Mouse (Mus musculus): ENCODE results near the gene Manbal.
"Not testable (repeated sequence)": the region's sequence is repeated elsewhere in the genome, so short reads cannot be mapped to it uniquely, and the experiment has no call there.

Manbal gene

DNA sequence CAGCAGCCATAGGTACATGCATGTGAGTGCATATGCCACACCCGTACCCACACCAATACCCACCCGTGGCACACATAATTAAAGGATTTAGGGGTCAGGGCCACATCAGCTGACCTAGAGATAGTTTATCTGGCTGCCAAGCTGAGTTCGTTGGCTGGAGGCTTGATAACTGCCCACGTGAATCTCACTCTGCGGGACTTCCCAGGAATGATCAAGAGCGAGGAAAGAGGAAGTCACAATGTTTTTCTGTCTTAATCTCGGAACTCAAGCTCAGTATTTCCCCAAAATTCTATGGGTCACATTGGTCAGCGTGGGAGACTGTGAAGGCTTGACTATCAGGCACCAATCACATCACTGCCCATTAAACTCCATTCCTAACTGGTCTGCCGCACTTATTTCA, 632 bp upstream of the Manbal start:
- no peak for DNase-seq (ENCODE audit: extremely low spot score, low spot score)

DNA sequence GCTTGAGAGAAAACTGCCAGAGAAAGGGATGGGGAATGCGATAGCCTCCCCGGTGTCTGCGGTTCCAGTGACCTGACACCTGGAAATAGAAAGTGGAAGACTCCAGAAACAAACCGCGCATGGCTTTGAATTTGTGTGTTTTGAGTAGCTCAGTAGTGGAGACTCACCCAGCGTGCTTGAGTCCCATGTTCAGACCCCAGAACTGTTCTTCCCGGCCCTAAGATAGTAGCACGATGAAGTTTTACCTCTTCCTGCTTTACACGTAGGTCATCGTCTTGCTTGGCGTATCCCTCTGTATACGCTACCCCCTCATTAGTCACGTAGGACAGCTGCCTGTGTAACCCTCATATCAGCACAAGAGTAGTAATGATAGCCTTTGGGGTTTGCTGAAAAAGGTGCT, 597 bp downstream of the Manbal start:
- no peak for DNase-seq (ENCODE audit: extremely low spot score, low spot score)

DNA sequence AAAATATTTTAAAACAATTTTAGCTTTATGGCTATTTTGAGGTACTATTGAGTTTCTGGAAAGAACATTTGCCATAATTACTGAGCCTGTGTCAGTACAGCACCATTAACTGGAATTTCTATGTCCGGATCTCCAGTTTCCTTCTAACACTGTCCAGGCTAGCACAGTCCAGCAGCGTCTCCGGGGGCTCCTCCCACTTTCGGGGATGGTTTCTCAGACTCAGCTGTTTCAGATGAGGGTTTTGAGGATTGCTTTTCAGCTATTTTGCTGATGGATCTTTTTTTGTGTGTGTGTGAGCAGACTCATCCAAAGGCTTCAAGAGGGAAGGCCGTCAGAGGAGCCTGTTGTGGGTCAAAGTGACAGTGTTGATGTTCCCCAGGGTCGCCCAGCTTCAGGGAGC, 4.3 kb downstream of the Manbal start:
- DNase-seq (ENCODE audit: extremely low spot score, low spot score) = no peak

DNA sequence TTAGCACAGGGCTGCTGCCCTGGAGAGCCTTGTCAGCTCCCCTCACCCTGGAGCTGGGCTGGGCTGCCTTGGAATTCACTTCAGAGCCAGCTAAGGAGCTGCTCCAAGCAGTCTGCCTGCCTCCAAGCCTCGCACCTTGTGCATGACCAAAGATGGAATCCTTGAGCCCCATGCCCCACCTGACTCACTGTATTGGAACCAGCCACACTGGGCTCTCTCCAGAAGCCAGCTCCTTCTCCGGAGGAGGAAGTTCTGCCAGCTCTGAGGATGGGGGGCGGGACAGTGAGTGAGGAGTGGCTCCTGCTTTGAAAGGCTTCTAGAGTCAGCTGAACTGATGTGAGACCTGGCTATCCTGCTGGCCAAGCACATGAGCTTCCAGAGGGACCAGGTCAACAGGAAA, 6.3 kb downstream of the Manbal start:
- no peak for DNase-seq (ENCODE audit: extremely low spot score, low spot score)

DNA sequence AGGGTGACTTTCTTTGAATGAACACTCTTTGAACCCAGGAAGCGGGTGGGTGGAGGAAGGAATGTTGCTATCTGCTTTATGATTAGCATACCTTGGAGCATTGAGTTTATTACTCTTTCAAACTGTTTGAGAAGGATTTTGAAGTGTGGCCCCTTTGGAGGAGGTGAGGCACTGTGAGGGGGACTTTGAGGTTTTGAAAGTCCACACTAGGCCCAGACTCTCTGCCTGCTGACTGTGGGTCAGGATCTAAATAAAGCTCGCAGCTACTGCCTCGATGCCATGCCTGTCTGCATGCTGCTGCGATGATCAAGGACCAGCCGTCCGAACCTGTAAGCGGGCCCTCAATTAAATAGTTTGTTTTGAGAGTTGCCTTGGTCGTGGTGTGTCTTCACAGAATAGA, 7.7 kb downstream of the Manbal start:
- DNase-seq (ENCODE audit: extremely low spot score, low spot score) = no peak

DNA sequence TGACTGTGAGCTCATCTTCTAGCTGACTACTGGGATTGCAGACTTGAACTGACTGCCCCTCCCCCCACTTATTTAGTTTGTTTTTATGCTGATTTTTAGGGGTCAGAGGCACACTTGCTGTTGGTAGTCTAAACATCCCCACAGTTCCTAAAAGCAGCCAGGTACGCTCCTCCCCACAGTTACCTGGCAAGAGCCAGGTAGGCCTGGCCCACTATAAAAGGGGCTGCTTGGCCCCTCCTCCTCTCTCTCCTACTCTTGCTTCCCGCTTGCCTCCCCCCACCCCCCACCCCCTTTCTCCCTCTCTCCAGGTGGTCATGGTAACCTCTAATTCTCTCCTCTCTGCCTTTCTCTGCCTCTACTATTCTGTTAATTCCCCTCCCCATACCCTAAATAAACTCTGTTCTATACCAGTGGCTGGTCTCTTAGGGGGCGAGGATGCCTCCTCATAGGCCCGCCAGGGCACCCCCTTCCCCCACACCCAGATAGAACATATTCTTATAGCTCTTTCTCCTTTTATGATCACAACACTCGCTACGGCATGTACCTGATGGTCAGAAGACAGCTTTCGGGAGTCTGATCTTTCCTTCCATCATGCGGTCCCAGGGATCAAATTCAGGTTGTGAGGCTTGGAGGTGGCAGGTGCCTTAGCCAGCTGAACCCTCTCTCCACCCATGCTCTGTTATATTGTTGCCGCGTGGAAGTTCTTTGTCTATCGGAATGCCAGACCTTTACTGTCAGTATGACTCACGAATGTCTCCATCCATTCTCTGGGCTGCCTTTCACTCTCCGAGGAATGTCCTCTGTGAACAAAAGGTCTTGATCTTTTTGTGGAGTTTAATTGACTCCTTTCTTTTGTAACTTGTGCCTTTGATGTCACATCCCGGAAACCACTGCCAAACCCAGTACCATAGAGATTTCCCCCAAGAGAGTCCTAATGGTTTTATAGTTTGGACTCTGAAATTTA, 8.7 kb downstream of the Manbal start:
- DNase-seq (ENCODE audit: extremely low spot score, low spot score) = peak; percentile 25

DNA sequence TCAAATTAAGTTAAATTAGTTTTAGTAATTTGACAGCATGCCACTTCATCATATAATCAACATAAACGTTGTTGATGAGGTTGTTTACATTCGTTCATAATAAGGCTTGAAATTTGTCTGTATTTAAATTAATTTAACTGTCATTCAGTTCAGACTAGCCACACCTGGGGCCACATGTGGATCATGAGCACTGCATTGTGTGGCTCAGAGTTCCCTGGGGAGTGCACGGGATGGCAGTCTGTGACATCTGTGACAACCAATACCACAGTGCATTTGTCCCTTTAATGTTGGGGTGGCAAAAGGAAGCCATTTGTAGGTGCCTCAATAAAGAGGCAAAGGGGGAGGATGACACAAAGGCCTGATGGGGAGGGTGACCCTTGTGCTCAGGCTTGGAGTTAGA, 9.6 kb downstream of the Manbal start:
- DNase-seq (ENCODE audit: extremely low spot score, low spot score) = no peak

DNA sequence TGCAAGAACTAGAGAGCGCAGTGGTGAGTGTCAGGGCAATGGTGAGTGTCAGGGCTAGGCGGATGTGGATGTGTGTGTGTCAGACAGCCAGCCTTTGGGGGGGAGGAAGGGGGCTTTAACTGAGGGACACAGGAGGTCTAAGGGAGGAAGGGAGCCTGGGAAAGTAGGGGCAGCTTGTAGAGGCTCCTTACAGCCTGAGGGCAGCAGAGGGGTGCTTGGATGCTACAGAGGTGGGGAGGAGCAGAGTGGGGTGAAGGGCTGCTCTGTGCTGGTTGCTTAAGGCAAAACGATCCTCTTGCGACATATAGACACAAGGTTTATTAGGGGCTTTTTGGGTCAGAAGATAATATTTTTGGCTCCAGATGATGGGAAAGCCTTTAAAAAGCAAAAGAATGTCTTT, 17.4 kb downstream of the Manbal start:
- DNase-seq (ENCODE audit: extremely low spot score, low spot score) = no peak

DNA sequence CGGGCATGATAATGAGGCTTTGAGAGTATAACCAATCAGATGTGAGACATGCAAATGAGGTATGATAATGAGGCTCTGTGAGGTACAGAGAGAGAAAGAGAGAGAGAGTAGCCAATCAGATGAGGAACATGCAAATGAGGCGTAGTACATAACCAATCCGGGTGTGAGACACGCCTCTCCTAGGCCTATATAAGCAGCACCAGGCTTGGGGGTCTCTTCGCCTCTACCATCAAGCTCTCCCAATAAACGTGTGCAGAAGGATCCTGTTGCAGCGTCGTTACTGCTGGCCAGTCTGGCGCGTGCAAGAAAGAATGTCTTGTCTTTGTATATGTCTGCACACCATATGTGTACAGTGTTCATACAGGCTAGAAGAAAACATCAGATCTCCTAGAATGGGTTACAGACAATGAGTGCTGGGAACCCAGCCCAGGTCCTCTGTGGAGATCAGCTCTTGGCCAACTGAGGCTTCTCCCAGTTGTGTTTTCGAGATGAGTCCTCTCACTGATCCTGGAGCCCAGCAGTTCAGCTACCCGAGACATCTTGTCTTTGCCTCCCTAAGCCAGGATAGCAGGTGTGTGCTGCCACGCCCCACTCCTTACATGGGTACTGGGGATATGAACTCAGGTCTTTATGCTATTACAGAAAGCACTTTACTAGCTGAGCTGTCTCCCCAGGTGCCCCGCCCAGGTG, 21.7 kb downstream of the Manbal start:
- not testable (repeated sequence) for DNase-seq (ENCODE audit: extremely low spot score, low spot score)

DNA sequence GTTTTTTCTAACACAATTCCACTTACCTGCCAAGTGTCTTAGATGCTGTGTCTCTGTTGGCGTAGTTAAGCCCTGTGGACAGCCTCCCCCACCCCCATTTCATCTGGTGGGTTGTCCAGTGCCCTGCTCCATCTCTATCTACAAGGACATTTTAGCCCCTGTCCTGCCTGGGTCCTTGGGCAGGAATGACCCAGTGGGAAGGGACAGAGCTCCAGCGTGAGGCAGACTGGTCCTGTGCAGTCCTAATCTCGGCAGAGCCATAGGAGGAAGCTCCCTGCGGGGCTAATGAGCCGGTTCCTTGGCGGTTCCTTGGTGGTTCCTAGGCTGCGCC, 22.2 kb downstream of the Manbal start:
- no peak for DNase-seq (ENCODE audit: extremely low spot score, low spot score)

DNA sequence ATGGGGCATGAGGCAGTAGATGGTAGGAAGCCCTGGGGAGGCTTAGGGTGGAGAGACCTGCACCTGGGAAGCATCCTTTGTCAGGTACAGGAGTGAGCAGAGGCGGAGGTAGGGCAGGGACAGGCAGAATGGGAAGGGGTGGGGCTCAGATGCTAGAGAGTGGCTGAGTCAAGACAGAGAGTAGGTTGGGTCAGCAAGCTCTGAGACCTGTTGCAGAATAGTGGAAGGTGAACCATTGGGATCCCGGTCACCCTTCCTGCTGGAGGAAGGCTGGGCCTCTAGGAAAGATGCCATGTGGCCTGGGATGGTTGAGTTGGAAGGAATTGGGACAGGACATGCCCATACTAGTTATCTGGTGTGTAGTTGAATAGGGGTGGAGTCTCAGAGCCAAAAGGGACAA, 24.9 kb downstream of the Manbal start:
- DNase-seq (ENCODE audit: extremely low spot score, low spot score) = no peak

DNA sequence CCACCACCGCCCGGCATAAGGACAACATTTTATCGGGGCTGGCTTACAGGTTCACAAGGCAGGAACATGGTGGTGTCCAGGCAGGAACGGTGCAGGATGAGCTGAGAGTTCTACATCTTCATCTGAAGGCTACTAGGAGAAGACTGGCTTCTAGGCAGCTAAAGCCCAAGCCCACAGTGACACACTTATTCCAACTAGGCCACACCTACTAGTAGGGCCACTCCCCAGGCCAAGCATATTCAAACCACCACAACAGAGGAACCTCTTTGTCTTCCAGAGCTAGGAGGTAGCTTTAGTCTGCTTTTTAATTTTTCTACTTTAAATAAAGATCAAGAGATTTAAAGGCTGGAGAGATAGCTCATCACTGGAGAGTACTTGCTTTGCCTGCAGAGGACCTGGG, 26.2 kb downstream of the Manbal start:
- DNase-seq (ENCODE audit: extremely low spot score, low spot score) = no peak

DNA sequence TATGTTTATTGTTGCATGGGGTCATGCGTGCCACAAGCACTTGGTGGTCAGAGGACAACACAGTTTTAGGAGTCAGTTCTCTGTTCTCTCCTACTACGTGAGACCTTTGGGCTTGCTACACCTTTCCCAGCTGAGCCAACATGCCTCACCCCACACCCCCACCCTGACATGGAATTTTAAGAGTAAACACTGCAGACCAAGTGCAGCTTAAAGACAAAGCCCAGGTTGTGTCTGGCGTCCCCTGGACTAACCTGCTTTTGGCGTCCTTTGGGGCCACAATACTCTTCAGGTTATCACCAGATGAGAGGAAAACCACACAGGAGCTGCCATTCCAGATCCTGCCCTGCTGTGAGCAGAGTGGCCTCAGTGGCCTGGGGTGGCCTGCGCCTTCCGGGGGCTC, 27.5 kb downstream of the Manbal start:
- no peak for DNase-seq (ENCODE audit: extremely low spot score, low spot score)

DNA sequence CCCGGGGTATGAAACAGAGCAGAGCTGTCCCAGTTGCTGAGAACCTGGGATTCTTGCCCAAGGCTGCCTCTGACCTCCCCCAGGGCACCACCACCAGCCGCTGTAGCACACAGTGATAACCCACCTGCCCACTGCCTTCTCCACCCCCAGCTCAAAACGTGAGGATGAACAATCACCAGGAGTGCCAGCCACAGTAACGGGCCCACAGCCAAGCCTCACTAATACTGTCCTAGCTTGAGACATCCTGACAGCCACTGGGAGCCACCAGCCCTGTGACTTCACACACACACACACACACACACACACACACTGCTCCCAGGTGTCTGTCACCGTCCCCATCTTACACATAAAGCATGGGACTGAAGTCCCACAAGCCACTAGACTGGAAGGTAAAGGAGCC, 28.0 kb downstream of the Manbal start:
- DNase-seq (ENCODE audit: extremely low spot score, low spot score) = no peak

DNA sequence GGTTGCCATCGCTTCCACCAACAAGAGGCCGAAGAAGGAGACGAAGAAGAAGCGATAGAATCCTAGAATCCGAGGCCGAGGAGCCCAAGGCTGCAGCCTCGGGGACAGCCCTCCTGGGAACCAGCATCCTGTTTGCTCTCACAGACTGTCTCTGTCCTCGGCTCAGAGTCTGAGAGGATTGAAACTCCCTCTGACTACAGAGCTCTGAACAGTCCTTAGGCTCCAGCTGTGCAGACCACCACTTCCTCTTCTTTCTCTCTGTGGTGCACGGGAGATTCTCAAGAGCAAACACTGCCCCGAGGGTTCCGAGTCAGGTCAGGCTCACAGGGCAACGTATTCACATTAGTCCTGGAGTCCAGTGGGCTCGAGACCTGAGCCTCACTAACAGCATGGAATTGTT, 28.6 kb downstream of the Manbal start:
- DNase-seq (ENCODE audit: extremely low spot score, low spot score) = no peak

DNA sequence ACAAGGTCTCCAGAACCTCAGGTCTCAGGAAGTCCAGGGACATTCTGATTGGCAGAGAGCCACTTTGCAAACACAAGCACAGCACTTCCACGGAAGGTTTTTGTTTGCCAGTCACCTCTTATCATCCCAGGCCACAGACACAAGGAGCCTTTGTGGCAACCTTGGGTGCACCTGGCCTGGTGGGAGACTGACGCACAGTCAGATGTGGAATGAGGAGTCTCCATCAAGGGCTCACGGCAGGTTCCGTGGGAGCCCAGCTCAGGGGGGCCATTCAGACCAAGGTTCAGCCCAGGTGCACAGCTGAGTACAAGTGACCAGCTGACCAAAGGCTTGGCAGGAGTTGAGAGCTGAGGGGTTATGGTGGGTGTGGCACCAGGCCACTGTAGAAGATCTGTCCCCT, 30.0 kb downstream of the Manbal start:
- DNase-seq (ENCODE audit: extremely low spot score, low spot score) = no peak

DNA sequence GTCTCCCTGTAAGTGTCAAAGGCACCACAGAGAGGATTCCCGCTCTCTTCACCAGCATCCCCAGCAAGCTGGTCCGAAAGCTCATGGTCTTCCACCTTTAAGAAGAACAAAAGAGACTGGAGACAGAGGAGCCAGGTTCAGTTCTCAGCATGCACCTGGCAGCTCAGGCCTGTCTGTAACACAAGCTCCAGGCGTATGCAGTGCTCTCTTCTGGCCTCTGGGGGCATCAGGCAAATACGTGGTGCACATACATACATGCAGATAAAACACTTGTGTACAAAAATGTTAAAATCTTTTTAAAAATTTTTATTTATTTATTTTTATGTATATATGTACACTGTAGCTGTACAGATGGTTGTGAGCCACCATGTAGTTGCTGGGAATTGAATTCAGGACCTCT, 31.1 kb downstream of the Manbal start:
- no peak for DNase-seq (ENCODE audit: extremely low spot score, low spot score)

DNA sequence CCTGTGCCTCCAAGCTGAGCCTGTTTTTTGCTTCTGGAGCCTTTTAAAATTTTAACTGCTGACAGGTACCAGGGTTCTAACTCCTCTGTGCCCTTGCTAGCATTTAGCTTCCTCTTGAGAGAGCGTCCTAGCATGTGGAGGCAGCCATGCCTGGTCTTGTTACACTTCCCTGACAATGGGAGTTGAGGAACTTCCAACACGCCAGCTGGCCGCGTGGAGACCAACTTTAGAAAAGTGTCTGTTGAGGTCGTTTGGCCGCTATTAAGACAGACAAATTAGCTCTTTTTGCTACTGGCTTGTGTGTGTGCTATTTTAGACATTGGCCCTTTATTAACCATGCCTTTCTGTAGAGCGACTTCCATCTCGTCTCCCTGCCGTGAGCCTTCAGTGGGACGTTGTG, 32.4 kb downstream of the Manbal start:
- no peak for DNase-seq (ENCODE audit: extremely low spot score, low spot score)

DNA sequence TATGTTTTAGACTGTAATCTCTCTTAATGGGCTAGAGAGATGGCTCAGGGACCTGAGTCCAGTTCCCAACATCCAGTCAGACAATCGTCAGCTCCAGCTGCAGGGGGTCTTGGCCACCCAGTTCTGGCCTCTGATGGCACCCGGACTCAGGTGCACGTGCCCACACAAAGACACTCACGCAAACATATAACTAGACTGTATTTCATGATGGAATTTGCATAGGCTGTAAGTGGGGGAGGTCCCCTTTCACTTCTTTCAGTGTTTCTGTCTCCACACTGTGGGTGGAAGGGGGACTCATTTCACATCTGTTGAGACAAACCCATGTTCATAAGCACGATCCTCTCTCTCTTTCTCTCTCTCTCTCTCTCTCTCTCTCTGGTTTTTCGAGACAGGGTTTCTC, 33.1 kb downstream of the Manbal start:
- DNase-seq (ENCODE audit: extremely low spot score, low spot score) = no peak

DNA sequence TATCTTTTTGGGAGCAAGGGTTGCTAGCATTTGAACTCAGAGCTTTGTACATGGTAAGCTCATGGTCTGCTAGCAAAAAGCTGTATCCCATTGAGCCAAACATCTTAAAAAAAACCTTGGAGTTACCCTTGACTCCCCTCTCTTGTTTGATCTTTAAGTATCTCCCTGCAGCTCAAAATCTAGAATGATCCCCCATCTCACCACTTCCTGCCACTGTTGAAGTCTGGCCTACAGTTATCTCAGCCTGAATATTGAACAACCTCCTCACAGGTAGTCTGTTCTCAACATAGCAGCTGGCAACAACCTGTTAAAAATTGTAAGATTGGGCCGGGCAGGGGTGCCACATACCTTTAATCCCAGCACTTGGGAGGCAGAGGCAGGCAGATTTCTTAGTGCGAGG, 33.9 kb downstream of the Manbal start:
- no peak for DNase-seq (ENCODE audit: extremely low spot score, low spot score)

DNA sequence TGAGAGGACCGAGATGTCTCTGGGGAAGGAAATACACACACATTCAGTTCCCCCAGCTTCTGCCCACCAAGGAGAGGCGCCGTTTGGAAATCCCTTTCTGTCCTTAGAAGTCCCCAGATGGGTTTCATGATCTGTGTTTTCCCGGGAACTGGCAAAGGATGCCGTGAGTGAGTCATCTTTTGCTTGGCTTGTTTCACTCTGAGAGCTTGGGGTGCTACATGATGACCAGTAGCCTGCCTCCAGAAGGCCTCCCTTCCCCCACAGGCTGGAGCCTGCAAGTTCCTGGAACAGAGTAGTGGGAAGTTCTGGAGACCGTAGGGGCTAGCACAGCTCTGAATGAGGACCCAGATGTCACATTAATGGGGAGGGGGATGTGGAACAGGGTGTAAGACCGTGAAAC, 40.2 kb downstream of the Manbal start:
- DNase-seq (ENCODE audit: extremely low spot score, low spot score) = no peak

DNA sequence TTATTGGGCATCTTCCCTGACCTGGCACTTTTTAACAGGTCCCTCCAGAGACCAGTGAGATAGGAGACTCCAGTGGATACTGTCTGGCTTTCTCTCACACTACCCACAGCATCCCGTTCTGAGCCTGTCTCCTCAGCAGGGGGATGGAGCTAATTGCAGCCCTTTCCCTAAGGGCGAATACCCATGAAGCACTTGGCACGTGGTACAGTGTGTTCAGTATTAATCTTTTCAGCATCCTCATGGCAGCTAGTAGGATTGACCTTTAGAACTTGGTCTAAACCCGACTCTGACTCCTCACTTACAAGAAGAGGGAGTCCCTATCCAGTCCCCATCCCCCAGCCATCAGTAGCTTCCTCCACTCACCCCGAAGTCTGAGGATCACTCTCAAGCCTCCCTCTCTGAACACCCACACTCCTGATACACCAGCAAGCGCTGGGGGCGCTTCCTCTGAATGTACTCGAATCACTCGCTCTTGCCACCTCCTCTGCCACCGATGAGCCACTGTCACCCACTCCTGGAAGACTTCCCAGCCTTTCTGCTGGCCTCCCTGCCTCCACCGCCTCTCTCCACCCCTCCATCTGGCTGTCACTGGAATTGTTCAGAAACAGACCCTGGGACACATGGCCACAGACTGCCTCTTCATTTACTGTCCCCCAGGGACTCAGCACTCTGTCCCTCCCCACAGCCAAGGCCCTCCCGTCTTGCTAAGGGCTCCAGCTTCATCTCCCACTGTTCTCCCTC, 42.6 kb downstream of the Manbal start:
- DNase-seq (ENCODE audit: extremely low spot score, low spot score) = no peak

All from neural tube, embryonic 10.5 days (tissue).